Mouse (Mus musculus): ENCODE measurements around the gene Dxo.
"Not testable (repeated sequence)": the region's sequence is repeated elsewhere in the genome, so short reads cannot be mapped to it uniquely, and the experiment has no call there.

Dxo gene

DNA sequence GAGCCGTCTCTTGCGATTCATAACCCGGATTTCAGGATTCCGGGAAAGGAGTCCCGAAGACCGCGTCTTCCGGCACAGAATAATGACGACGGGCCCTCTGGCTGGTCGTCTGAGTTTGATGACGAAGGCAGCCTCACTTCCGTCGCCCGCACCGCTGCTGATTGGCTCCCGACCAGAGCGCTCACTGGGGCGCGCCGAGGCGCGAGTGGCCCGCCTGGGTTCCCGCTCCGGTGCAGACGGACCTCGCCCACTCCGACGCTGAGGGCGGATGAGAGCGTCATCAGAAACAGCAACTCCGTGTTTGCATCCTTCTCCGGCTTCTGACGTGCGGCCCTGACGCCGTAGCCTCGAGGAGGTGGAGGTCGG is at the start of gene Dxo, which contains the start of gene Stk19:
TSS of gene Dxo (plus strand) at position 164 of the 366 bp plus-strand sequence.
TSS of gene Stk19 (minus strand) at position 90 of the 366 bp plus-strand sequence.
- in situ Hi-C loops (cut with MboI; ENCODE audit: unreplicated experiment in 2 of 2), result no loop called here

DNA sequence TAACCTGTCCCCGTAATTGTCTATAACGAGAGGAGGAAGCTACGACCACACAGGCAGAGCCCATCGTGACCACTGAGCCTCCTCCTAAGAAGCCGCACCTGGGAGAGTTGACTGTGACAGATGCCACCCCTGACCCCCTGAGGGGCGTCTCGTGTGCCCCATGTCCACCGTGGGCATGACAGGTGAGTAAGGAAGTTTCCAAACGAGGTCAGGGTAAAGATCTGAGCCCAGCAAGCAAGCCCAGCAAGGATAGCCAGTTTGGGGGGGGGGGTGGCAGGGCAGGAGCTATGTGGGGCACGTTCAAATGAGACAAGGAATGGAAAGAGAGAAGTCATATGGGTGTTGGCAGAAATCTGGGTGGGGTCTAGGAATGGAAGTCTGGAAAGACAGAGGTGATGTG is 41.8 kb upstream of the Dxo start:
- in situ Hi-C loops (cut with MboI; ENCODE audit: unreplicated experiment in 2 of 2), result no loop called here

DNA sequence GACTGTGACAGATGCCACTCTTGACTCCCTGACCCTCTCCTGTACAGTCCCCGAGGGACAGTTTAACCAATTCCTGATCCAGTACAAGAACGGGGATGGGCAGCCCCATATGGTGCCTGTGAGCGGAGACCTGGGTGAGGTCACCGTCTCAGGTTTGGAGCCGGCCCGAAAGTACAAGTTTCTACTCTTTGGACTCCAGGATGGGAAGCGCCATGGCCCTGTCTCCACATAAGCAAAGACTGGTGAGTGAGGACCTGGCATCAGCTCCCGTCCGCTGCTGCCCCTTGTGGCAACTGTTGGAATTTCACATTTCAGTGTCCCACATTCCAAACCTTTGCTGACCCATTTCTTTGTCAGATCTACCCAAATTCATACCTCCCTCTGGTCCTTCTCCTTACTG is 41.2 kb upstream of the Dxo start:
- in situ Hi-C loops (cut with MboI; ENCODE audit: unreplicated experiment in 2 of 2), result no loop called here

DNA sequence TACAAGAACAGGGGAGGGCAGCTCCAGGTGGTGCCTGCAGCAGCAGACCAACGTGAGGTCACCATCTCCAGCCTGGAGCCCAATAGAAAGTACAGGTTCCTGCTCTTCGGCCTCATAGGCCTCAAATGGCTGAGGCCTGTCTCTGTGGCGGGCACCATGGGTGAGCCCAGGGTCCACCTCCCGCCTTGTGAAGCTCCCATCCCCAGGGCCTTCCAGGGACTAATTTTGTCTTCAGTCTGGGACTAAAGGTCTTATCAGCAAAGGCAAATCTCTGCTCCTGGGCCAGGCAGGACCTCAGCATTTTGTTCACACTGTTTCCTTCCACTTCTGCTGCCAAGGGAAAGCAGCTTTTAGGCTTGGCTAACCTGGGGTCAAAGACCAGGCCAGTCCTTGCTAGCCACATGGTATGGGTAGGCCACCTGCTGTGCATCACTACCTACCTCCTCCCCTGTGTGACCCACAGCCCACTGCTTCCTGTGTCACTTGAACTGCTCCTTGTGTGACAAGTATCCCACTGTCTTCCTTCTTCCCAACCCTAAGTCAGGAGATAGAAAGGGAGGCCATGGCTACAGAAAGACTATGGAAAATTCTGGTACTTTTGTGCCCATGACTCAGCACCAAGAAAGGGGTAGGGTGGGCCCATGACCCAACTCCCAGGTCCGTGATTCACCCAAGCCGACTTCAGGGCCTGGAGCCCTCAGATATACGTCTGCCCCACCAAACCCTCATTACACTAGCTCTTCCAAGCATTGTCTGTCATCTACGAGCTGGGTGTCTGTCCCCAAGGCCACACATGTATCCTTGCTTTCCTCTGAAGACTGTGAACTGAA is 40.3 kb upstream of the Dxo start:
- in situ Hi-C loops (cut with MboI; ENCODE audit: unreplicated experiment in 2 of 2), result no loop called here

DNA sequence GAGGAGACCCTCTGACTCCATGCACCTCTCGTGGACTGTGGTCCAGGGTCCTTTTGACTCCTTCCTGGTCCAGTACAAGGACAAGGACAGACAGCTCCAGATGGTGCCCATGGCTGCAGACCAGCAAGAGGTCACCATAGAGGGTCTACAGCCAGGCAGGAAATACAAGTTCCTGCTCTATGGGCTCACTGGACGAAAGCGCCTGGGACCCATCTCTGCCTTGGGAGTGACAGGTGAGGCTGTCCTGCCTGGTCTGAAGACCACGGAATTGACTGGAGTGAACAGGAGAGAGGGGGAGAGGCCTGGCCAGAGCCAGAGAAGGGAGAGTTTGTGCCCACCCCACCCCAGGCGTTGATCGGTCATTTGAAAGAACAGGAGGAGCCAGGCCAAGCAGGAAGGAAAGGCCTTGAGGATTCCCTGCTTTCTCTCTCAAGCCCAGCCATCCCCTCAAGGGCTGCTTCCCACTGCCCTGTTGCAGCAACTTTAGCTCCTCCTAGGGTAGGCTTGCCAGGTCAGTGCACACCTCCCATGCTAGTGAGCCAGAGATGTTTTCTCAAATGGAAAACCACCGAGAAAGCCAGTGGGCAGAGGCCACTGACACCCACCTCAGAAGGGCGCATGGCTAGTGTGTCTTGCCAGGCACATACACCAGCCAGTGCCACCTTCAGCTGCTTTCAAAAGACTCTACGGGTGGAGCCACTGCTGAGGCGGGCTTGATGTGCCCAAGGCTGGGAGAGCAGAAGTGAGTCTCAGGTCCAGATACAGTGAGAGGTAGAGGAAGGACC is 39.4 kb upstream of the Dxo start:
- in situ Hi-C loops (cut with MboI; ENCODE audit: unreplicated experiment in 2 of 2), result not testable (repeated sequence)

DNA sequence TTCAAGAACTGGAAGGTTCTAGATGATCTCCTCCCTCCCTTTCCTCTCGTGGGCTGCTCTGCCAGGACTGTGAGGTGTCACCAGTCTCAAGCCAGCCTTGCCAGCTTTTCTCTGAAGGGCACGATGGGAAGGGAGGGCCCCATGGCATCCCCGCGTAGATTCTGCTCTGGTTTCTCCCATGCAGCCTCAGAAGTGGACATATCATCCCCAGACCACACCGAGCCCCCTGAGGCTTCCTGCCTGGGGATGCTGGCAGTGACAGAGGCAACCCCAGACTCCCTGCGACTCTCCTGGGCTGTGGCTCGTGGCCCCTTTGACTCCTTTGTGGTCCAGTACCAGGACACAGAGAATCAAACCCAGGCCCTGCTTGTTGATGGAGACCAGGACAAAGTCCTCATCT is 38.7 kb upstream of the Dxo start:
- in situ Hi-C loops (cut with MboI; ENCODE audit: unreplicated experiment in 2 of 2), result not testable (repeated sequence)

DNA sequence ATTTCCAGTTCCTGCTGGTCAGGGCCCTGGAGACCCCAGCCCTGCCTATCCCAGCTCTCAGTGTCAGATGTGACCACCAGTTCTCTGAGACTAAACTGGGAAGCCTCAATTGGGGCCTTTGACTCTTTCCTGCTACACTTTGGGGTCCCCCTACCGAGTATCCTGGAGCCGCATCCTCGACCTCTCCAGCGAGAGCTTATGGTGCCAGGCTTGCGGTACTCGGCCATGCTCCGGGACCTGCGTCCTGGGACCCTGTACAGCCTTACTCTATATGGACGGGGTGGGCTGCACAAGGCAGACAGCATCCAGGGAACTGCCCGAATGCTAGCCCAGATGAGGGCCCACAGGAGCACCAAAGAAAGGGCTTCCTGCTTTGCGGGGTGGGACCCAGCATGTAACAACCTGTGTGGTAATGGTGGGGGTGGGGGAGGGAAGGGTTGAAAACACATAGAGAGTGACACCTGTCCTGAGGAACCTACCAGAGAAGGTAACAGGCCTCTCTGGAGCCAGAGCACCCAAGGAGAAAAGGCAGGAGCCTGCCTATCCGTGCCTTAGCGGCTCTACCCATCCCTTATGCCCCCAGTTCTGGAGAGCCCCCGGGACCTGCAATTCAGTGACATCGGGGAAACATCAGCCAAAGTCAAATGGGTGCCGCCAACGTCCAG is 37.8 kb upstream of the Dxo start:
- in situ Hi-C loops (cut with MboI; ENCODE audit: unreplicated experiment in 2 of 2), result no loop called here

DNA sequence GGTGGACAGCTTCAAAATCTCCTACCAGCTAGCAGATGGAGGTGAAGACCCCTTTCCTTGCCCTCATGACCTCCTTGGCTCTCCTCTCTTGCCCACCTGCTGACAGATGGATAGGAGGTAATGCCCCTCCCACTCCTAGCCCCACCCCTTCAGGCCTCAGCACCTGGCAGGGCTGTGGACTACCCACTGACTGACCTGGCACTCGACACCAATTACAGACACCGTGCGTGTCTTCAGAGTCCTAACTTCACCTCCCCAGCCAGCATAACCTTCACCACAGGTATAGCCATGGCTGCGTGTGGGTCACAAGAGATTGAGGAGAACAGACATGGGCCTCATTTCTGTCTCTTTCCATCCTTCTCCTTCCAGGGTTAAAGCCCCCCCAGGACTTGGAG is 37.3 kb upstream of the Dxo start:
- in situ Hi-C loops (cut with MboI; ENCODE audit: unreplicated experiment in 2 of 2), result no loop called here

DNA sequence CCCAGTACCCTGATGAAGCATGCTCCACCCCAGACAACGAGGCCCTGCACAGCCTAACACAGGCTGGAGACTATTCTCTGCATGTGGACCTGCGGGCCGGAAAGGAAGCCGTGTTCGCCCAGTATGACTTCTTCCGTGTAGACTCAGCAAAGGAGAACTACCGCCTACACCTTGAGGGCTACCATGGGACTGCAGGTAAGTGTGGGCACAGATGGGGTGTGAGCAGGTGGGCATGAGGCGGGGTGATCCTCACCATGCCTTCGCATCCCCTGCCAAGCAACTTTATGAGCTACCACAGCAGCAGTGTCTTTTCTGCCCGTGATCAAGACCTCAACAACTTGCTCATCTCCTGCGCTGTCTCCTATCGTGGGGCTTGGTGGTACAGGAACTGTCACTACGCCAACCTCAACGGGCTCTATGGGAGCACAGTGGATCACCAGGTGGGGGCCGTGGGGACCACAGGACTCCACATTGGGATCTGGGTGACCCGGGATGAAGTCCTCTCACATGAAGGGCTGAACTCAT is 36.0 kb upstream of the Dxo start:
- in situ Hi-C loops (cut with MboI; ENCODE audit: unreplicated experiment in 2 of 2), result not testable (repeated sequence)

DNA sequence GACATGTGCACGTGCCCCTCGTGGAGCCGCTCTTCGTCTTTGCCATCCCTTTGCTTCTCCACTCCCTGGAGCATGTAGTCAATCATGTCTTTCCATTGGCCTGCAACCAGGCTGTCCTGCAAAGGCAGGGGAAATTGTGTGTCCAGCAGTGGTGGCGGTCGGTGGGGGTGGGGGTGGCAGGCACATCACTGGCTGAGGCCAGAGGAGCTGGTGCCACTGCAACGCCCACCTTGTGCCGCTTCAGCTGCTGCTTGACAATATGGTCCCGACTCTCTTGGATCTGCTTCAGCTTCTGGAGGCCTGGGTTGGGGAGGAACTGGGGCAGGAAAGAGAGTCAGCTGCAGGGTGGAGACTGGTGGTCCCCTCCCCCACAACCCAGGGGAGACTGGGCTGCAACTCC is 34.1 kb upstream of the Dxo start:
- in situ Hi-C loops (cut with MboI; ENCODE audit: unreplicated experiment in 2 of 2), result not testable (repeated sequence)

DNA sequence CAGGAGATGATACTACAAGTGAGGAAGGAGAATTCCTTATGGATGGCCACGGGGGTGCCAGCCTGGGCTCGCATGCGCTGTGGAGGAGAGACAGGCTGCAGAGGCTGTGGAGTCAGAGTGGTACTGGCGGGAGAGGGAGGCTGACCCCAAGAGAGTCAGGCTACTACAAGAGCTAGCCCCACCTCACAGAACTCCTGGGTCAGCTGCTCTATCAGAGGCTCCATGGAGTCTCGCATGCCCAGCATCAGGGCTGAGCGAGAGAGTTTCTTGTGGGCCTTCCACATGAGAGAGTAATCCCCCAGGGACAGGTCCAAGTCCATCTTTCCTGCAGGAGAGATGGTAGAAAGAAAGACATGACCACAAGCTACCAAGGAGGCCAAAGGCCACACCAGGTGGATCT is 33.5 kb upstream of the Dxo start:
- in situ Hi-C loops (cut with MboI; ENCODE audit: unreplicated experiment in 2 of 2), result not testable (repeated sequence)

DNA sequence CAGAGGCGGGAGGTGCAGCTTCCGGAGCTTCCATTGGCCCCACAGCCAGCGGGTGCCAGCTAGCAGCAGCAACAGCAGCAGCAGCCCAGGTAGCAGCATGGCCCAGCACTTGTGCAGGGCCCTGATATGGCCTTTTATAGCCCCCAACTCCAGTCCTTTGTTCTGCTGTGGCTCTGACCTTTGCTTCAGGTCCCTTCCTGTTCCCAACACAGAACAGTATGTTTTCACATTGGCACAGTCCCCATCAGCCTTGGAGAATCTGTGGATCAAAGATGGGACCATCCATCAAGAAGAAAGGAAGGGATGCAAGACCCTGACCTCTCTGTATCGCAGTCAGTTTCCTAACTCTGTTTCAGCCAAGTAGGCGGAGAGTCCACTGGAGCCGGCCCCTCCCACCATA is 32.5 kb upstream of the Dxo start, which contains the start of gene Cyp21a1:
TSS of gene Cyp21a1 (minus strand) at position 261 of the 400 bp plus-strand sequence.
- in situ Hi-C loops (cut with MboI; ENCODE audit: unreplicated experiment in 2 of 2), result not testable (repeated sequence)

DNA sequence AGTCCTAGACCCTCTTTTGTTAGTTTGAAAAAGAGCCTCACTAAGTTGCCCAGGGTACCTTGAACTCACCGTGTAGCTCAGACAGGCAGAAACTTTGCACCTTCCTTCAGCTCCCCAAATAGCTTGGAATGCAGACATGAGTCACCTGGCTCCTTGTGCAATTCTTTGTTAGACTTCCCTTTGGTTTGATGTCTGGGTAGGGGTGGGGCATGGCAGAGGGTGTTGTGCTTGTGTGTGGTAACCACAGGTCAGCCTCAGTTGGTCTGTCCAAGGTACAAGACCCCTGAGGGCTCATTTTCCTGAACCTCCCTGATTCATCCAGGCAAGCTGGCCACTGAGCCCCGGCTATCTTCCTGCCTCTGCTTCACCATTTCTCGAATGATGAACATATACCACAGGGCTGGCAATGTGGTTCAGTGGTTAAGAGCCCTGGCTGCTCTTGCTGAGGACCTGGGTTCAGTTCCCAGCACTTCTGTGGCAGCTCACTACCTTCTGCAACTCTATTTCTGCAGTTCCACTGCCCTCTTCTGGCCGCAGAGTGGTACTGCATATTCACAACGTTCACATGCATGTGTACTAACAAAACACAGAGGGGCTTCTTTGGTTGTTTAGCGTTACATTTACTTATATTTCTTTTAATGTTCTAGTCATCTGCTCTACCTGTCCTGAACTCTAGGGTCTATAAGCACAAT is 31.8 kb upstream of the Dxo start:
- in situ Hi-C loops (cut with MboI; ENCODE audit: unreplicated experiment in 2 of 2), result no loop called here

DNA sequence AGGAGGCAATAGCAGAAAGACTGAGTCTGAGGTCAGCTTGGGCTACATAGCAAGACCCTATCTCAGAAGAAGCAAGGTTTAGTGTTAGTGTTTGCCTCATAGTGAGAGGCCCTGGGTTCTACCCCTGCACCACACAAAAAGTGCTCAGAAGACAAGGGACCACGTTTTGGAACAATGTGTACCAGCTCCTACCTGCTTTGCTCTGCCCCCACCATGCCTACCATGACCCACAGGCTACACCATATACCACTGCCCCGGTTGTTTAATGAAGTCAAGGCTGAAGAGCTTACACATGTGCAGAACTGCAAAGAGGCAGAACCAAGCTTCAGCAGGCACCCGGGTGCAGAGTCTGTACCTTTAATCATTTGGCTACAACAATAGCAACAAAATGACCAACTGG is 29.6 kb upstream of the Dxo start:
- in situ Hi-C loops (cut with MboI; ENCODE audit: unreplicated experiment in 2 of 2), result no loop called here

DNA sequence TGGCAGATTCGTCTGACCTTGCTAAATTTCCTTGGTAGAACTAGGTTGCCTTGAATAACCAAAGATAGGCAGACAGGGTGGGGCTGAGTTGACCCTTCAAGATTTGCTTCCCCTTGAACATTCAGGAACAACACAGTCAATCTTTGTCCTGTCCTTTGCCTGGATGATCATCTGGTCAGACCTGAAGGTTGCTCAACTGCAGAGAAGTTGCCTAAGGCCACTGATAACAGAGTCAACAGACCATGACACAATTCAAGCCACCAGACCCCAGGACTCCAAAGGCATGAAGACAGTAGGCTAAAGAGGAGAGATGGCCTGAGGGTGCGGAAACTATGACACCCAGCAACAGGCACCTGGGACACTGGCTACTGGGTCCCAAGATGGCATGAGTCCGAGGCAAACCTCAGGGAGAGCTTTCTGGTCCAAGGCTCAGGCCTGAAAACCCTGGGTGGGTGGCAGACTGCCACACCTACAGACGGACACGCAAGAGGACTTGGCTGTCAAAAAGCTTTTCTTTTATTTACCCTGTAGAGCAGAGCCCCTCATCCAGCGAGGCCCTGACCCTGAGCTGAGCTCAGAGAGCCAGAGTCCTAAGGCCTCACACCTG is 28.1 kb upstream of the Dxo start:
- in situ Hi-C loops (cut with MboI; ENCODE audit: unreplicated experiment in 2 of 2), result no loop called here

DNA sequence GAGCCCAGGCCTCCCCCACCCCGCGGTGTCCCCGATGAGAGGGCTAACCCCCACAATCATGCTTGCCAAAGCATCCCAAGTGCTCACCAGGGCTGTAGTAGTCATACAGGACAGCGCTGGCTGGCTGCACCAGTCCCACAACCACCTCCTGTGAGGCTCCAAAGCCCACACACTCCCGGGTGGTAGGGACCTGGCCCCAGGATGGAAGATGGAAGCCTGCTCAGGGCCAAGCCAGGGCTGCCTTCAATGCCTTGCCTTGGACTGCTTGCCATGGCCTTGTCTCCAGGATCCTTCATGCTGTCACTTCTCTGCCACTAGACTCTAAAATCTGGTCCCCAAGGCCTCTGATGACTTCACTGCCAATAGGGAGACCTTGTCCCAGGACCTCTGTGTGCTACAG is 26.4 kb upstream of the Dxo start:
- in situ Hi-C loops (cut with MboI; ENCODE audit: unreplicated experiment in 2 of 2), result loop anchor here (5.0 kb wide), 1 partner anchor 78 kb away; no protein-coding TSS in a partner anchor

DNA sequence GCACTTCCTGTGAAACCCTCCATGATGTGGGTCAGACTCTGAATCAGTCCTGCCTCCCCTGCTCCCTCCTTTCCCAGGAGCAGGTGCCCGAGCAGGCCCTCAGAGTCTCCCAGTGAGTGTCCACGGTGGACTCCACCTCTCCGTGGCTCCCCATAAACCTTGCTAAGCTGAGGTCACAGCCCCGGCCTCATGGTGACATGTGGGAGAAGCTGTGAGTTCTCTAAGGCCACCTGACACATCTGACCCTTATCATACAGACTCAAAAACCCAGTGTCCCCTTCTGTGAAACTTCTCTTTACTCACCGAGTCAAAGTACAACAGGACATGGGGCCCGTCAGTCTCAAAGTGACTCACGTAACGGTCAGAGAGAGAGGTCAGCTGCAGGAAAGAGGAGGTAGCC is 26.0 kb upstream of the Dxo start:
- in situ Hi-C loops (cut with MboI; ENCODE audit: unreplicated experiment in 2 of 2), result loop anchor here (5.0 kb wide), 1 partner anchor 79 kb away; no protein-coding TSS in a partner anchor

DNA sequence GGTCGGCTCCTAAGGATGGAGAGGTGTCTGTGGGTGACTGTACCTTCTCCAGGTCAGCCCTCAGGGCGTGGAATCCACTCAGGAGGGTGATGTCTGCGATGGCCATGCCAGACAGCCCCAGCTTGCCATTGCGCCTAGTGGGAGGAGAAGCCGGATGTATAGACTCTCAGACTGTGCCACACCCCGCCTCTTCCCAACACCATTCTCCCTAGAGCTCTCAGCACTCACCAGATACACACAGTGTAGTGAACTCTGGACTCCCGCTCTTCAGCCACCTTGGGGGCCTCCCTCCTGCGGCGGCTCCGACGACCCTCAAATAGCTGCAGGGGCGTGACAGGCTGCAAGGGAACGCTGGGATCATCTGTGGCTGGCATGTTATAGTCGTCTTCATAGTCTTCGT is 25.5 kb upstream of the Dxo start:
- in situ Hi-C loops (cut with MboI; ENCODE audit: unreplicated experiment in 2 of 2), result loop anchor here (5.0 kb wide), 1 partner anchor 79 kb away; no protein-coding TSS in a partner anchor

DNA sequence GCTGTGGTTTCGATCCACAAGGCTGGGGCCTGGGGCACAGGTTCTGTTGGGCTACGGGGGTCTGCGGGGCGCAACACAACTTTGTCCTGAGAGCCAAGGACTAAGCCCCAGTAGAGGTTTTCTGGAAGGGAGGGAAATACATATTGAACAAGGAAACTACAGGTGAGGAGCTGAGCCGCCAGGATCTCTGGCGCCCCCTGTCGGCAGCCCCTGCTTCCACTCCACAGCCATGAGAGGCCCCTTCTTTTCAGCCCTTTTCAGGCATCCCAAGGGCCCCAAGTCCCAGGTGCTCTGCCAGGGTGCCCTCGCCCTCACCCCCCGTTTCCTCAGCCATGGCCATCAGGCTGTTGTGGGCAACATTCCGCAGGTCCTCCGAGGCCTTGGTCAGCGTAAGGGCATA is 23.1 kb upstream of the Dxo start:
- in situ Hi-C loops (cut with MboI; ENCODE audit: unreplicated experiment in 2 of 2), result loop anchor here (5.0 kb wide), 1 partner anchor 81 kb away; no protein-coding TSS in a partner anchor

Measured in v-Abl transformed pro-B cells (cell line).